In genomic region chr1:194762896-194763295, GRCm38 (mm10) we compare ENCODE assay signal across 24 mouse cellular contexts.
A peak's percentile ranks its signal among the peaks of the same experiment; 100 is the strongest.
DNase-seq lines count a peak whose midpoint lies in the region; ATAC-seq lines count a peak whose summit lies in the region.
"Had no signal": no experiment of that assay in that cellular context is flagged by ENCODE, and none has a peak within 500 bp of the region (broad histone marks: within the 10 kb centered on the region; RNA-seq: fewer than 3 reads in every experiment).

No protein-coding gene starts in this region.

- no peaks in the 10 kb centered on the region for H3K36me3 ChIP-seq in liver, embryonic 13.5 days
- no peaks in the 10 kb centered on the region for H3K36me3 ChIP-seq in liver, embryonic 12.5 days

- H3K9me3 ChIP-seq in liver, embryonic 13.5 days (replicated peaks), result no peaks in the 10 kb centered on the region
- no peaks in the 10 kb centered on the region for H3K9me3 ChIP-seq in liver, embryonic 12.5 days (replicated peaks)
- H3K9me3 ChIP-seq: embryonic facial prominence, embryonic 13.5 days; embryonic facial prominence, embryonic 15.5 days; forebrain, embryonic 10.5 days; forebrain, embryonic 12.5 days had no signal

- no peak overlapping the region for H3K9ac ChIP-seq in liver, embryonic 13.5 days
- H3K9ac ChIP-seq in liver, embryonic 12.5 days, result no peak overlapping the region
- H3K9ac ChIP-seq: embryonic facial prominence, embryonic 13.5 days; embryonic facial prominence, embryonic 15.5 days; forebrain, embryonic 12.5 days had no signal

- H3K4me3 ChIP-seq in liver, embryonic 13.5 days (replicated peaks), result no peak overlapping the region
- H3K4me3 ChIP-seq in liver, embryonic 12.5 days, result no peak overlapping the region
- H3K4me3 ChIP-seq: embryonic facial prominence, embryonic 13.5 days; embryonic facial prominence, embryonic 15.5 days; erythroblast, embryonic 14.5 days; forebrain, embryonic 10.5 days; forebrain, embryonic 12.5 days had no signal

- 28% methylated on average over 5 of the region's 5 CpGs for WGBS in liver, embryonic 13.5 days (ENCODE audit: insufficient replicate concordance)
- 27% methylated on average over 5 of the region's 5 CpGs for WGBS in liver, embryonic 12.5 days (ENCODE audit: insufficient replicate concordance)

- H3K27ac ChIP-seq in liver, embryonic 13.5 days, result 0 out of 2 replicates have a peak overlapping the region, but pooled peaks have one; percentile 36
- H3K27ac ChIP-seq in liver, embryonic 12.5 days, result no peak overlapping the region
- H3K27ac ChIP-seq: embryonic facial prominence, embryonic 13.5 days; embryonic facial prominence, embryonic 15.5 days; forebrain, embryonic 10.5 days; forebrain, embryonic 12.5 days had no signal

- no peak for ATAC-seq in liver, embryonic 13.5 days (ENCODE audit: low read depth)
- ATAC-seq in liver, embryonic 12.5 days, result no peak
- ATAC-seq in megakaryocyte progenitor cell, adult 5-6 weeks (replicated peaks; ENCODE audit: poor library complexity), result peak; percentile 13; the same call in 1 of the 2 replicates
- ATAC-seq: forebrain, embryonic 14.5 days; forebrain, embryonic 16.5 days had no signal

- peaks cover 21% of the 10 kb centered on the region for H3K4me1 ChIP-seq in liver, embryonic 13.5 days (replicated peaks)
- H3K4me1 ChIP-seq in liver, embryonic 12.5 days, result peaks cover 18% of the 10 kb centered on the region
- H3K4me1 ChIP-seq: embryonic facial prominence, embryonic 13.5 days; embryonic facial prominence, embryonic 15.5 days; forebrain, embryonic 10.5 days; forebrain, embryonic 12.5 days had no signal

- no peaks in the 10 kb centered on the region for H3K27me3 ChIP-seq in liver, embryonic 13.5 days
- H3K27me3 ChIP-seq in liver, embryonic 12.5 days (replicated peaks), result no peaks in the 10 kb centered on the region
- H3K27me3 ChIP-seq: embryonic facial prominence, embryonic 13.5 days; embryonic facial prominence, embryonic 15.5 days; forebrain, embryonic 12.5 days had no signal

- DNase-seq in liver, embryonic 13.5 days, result no peak
- DNase-seq in retina, postnatal 1 day, result peak; percentile 27
- DNase-seq in retina, embryonic 14.5 days (ENCODE audit: low spot score), result no peak
- DNase-seq in MN1 (ENCODE audit: low spot score), result no peak
- no peak for DNase-seq in kidney, postnatal 36 days
- DNase-seq: adrenal gland, adult 2 months; adrenal gland, postnatal 10 days; adrenal gland, postnatal 25 days; cerebellum, adult 11 months; cerebellum, adult 18-20 months; cerebellum, adult 8-10 months; cerebellum, adult 9-11 months; cerebellum, postnatal 14 days; cerebellum, postnatal 36 days; embryo, embryonic 11 days had no signal

- no peak overlapping the region for H3K4me2 ChIP-seq in liver, embryonic 13.5 days
- H3K4me2 ChIP-seq in liver, embryonic 12.5 days, result no peak overlapping the region
- H3K4me2 ChIP-seq: embryonic facial prominence, embryonic 13.5 days; embryonic facial prominence, embryonic 15.5 days; forebrain, embryonic 12.5 days had no signal
